Mouse (Mus musculus) left cerebral cortex, adult 2 months (tissue): ENCODE data around the gene Nkiras1. TPM values are rescaled to one million over a fixed set of nuclear protein-coding genes. Genes with fewer than 3 reads are reported as not detected.
A peak's percentile ranks its signal among the peaks of the same experiment; 100 is the strongest.

Experiments used
- DNase-seq, 2 experiments: peaks; one replicate each; pipeline ENCODE4 v3.0.0; 2021 to 2022; ENCODE audit warnings: low spot score in 2 of 2, mixed read lengths in 1 of 2; ENCODE audit errors: extremely low spot score in 1 of 2
- H3K27ac ChIP-seq: fragments of 200-600 bp; 2 replicates; pipeline ENCODE4 v1.8.1; 2022
- H3K4me3 ChIP-seq: fragments of 200-600 bp; 2 replicates; pipeline ENCODE4 v1.8.1; 2022
- CTCF ChIP-seq: fragments of 200-600 bp; IDR thresholded peaks from 2 replicates; pipeline ENCODE4 v1.8.1; 2022; ENCODE audit warnings: antibody characterized with exemption, mild to moderate bottlenecking, moderate library complexity
- intact Hi-C: fragments of 180-260 bp; cut with DNase I; formaldehyde crosslinking; loops from one replicate; pipeline ENCODE4 v1.15.1; 2025
- total RNA-seq, 2 experiments: library from RNA; stranded (reverse); gene quantifications; 2 replicates each; pipeline ENCODE4 v1.2.3; 2021

Gene Nkiras1
- total RNA-seq, 2 experiments from 2014 or later: 97.0 to 107 TPM

- DNase-seq: no peak
- Histone ChIP-seq H3K27ac (no peak overlapping the region), H3K4me3 (no peak overlapping the region)
- intact Hi-C loops: loop anchor here (5.0 kb wide), 1 partner anchor 72 kb away; no protein-coding TSS in a partner anchor
- TF ChIP-seq CTCF: peak; percentile 65
Measured at GRCm38 (mm10) chr14:18284581-18284980, 13.6 kb downstream of the Nkiras1 start.

- DNase-seq: no peak
- intact Hi-C loops: no loop called here
- TF ChIP-seq CTCF: no peak
- no peak overlapping the region for H3K4me3 ChIP-seq
- H3K27ac ChIP-seq: no peak overlapping the region
Measured at GRCm38 (mm10) chr14:18285476-18285875, 14.5 kb downstream of the Nkiras1 start.

GRCm38 (mm10) chr14:18286441-18286840 is 15.5 kb downstream of the Nkiras1 start:
- intact Hi-C loops: no loop called here
- TF ChIP-seq CTCF: no peak
- H3K4me3 ChIP-seq: no peak overlapping the region
- DNase-seq: no peak
- no peak overlapping the region for H3K27ac ChIP-seq

GRCm38 (mm10) chr14:18287391-18287790 is 16.5 kb downstream of the Nkiras1 start:
- intact Hi-C loops: no loop called here
- Histone ChIP-seq H3K27ac (no peak overlapping the region), H3K4me3 (no peak overlapping the region)
- DNase-seq: no peak
- TF ChIP-seq CTCF: no peak

DNA sequence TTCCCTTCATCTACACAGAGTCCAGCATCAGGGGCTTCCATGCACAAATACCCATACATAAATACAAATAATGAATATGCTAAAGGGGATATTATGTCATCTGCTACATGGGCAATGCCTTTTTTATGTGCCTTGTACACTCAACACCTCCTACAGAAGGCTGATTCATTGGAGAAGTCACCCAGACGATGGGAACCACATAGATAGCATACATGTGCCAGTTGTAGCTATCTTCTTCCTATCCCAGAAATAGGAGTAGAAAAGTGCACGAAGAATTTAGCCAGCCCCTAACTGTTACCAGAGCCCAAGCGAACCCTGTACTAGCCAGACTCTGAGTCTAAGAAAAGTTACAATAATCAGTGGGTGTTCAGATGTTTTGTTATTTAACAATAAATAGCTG is 21.2 kb downstream of the Nkiras1 start:
- Histone ChIP-seq H3K4me3 (no peak overlapping the region), H3K27ac (peak overlapping the region; percentile 60)
- intact Hi-C loops: no loop called here
- TF ChIP-seq CTCF: no peak
- DNase-seq: no peak

DNA sequence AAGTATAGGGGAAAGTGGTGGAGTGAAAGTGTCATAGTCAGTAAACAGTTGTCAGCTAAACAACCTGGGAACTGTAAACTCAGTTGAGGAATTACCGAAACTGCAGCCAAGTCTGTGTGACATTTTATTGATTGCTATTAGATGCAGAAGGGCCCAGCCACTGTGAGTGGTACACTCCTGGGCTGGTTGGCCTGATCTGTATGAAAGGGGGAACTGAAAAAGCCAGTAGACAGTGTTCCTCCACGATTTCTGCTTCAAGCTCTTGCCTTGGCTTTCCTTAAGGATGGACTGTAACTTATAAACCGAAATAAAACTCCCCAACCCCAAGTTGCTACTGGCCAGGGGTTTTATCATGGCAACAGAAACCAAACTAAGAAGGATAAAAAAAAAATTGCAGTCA is 21.6 kb downstream of the Nkiras1 start:
- Histone ChIP-seq H3K27ac (peak overlapping the region; percentile 38; the same call in 1 of the 2 replicates), H3K4me3 (no peak overlapping the region)
- no peak for TF ChIP-seq CTCF
- no peak for DNase-seq
- intact Hi-C loops: no loop called here

- Histone ChIP-seq H3K4me3 (no peak overlapping the region), H3K27ac (no peak overlapping the region)
- DNase-seq: no peak
- TF ChIP-seq CTCF: no peak
- intact Hi-C loops: no loop called here
Measured at GRCm38 (mm10) chr14:18297441-18297840, 26.5 kb downstream of the Nkiras1 start.

DNA sequence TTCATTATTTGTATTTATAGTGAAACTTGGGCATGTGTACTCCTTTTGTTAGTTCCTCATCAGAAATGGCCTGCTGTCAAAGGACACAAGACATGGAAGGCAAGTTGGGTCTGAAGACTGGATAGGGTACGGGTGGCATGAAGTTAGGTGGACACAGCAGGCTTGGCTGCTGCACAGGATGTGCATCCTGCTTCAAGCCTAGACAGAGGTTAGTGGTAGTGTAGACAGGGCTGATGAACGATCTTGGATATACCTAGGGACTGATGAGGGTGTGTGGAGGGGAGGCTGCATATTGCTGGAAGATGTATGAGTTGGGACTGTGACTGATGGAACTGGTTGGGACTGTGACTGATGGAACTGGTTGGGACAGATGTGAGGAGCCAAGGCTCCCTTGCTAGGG is 27.9 kb downstream of the Nkiras1 start:
- intact Hi-C loops: no loop called here
- TF ChIP-seq CTCF: no peak
- no peak for DNase-seq
- no peak overlapping the region for H3K27ac ChIP-seq
- H3K4me3 ChIP-seq: no peak overlapping the region

- peak; percentile 18 for TF ChIP-seq CTCF
- Histone ChIP-seq H3K27ac (no peak overlapping the region), H3K4me3 (no peak overlapping the region)
- no peak for DNase-seq
- intact Hi-C loops: no loop called here
Measured at GRCm38 (mm10) chr14:18300676-18301075, 29.7 kb downstream of the Nkiras1 start.

GRCm38 (mm10) chr14:18301591-18301990 is 30.7 kb downstream of the Nkiras1 start:
- intact Hi-C loops: no loop called here

DNA sequence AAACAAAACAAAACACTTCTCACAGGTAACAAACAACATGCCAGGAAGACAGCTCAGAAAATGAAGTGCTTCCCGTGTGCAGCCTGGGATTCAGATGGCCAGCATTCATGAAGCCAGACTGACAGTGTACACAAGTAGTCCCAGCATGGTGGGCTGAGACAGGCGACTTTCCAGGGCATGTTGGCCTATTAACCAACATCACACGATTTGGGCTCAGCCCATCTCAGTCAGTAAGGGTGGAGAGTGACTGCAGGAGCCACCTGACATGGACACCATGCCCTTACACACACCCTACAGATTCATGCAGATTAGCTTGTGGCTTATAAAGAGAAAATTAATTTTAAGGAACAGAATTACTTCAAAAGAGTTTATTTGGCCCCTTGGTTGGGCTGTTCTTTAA is 31.8 kb downstream of the Nkiras1 start:
- intact Hi-C loops: no loop called here
- no peak for TF ChIP-seq CTCF
- DNase-seq: no peak
- Histone ChIP-seq H3K27ac (no peak overlapping the region), H3K4me3 (no peak overlapping the region)

More at GRCm38 (mm10) chr14:18301591-18301990, 30.7 kb downstream of the Nkiras1 start:
- no peak for DNase-seq
- no peak overlapping the region for H3K27ac ChIP-seq
- no peak for TF ChIP-seq CTCF
- no peak overlapping the region for H3K4me3 ChIP-seq

- no peak for TF ChIP-seq CTCF
- H3K4me3 ChIP-seq: no peak overlapping the region
- intact Hi-C loops: no loop called here
- peak; percentile 33 to 63 for DNase-seq
- H3K27ac ChIP-seq: peak overlapping the region; percentile 83; the same call in 1 of the 2 replicates
Measured at GRCm38 (mm10) chr14:18303262-18303661, 32.3 kb downstream of the Nkiras1 start.

- H3K4me3 ChIP-seq: no peak overlapping the region
- H3K27ac ChIP-seq: peak overlapping the region; percentile 83; the same call in 1 of the 2 replicates
- intact Hi-C loops: no loop called here
- no peak for DNase-seq
- TF ChIP-seq CTCF: no peak
Measured at GRCm38 (mm10) chr14:18304165-18304564, 33.2 kb downstream of the Nkiras1 start.
